Mouse (Mus musculus): ENCODE measurements around the gene Tmem45a. TPM values are rescaled to one million over a fixed set of nuclear protein-coding genes. Genes with fewer than 3 reads are reported as not detected.

The Tmem45a gene
- total and polyA plus RNA-seq, 2 experiments from 2014 or later = 8.8 to 10.7 TPM

- H3K4me2 ChIP-seq (ENCODE audit: low read depth, low read length) = no peak within 1 kb of the TSS
- no peak within 1 kb of the TSS for H3K9ac ChIP-seq (replicated peaks; ENCODE audit: low read depth, low read length)
- no peak within 1 kb of the TSS for H3K4me3 ChIP-seq (ENCODE audit: low read depth, low read length)
- TF ChIP-seq EP300 (IDR thresholded peaks at IDR 0.05; ENCODE audit: low read depth) (no peak), CTCF (IDR thresholded peaks at IDR 0.05; ENCODE audit: low read depth) (no peak)
- H3K27me3 ChIP-seq (ENCODE audit: control insufficient read depth, insufficient read depth, low read length) = no peaks in the 10 kb centered on the region
- H3K36me3 ChIP-seq (replicated peaks; ENCODE audit: control insufficient read depth, insufficient read depth, low read length) = no peaks in the 10 kb centered on the region
- DNase-seq (ENCODE audit: low spot score) (no peak), ATAC-seq (ENCODE audit: insufficient read depth, low read depth) (no peak)
- no peaks in the 10 kb centered on the region for H3K9me3 ChIP-seq (replicated peaks; ENCODE audit: control insufficient read depth, low read length)
- no peak within 1 kb of the TSS for H3K27ac ChIP-seq (ENCODE audit: low read depth)
- H3K4me1 ChIP-seq (ENCODE audit: control insufficient read depth, insufficient read depth) = no peaks in the 10 kb centered on the region
- whole genome bisulfite sequencing = 68% methylated on average over 8 of the region's 8 CpGs
Measured at GRCm38 (mm10) chr16:56795481-56796139, 90.4 kb downstream of the Tmem45a start, which contains the start of gene Adgrg7. Adgrg7 (minus strand) TSS chr16:56795855.

- Histone ChIP-seq H3K4me3 (ENCODE audit: low read depth, low read length) (no peak overlapping the region), H3K4me2 (ENCODE audit: low read depth, low read length) (no peak overlapping the region), H3K9ac (replicated peaks; ENCODE audit: low read depth, low read length) (no peak overlapping the region), H3K27me3 (ENCODE audit: control insufficient read depth, insufficient read depth, low read length) (no peaks in the 10 kb centered on the region), H3K27ac (ENCODE audit: low read depth) (no peak overlapping the region), H3K9me3 (replicated peaks; ENCODE audit: control insufficient read depth, low read length) (no peaks in the 10 kb centered on the region), H3K4me1 (ENCODE audit: control insufficient read depth, insufficient read depth) (no peaks in the 10 kb centered on the region), H3K36me3 (replicated peaks; ENCODE audit: control insufficient read depth, insufficient read depth, low read length) (no peaks in the 10 kb centered on the region)
- 80% methylated on average over 7 of the region's 7 CpGs for WGBS
- ATAC-seq (ENCODE audit: insufficient read depth, low read depth) (no peak), DNase-seq (ENCODE audit: low spot score) (no peak)
- no peak for TF ChIP-seq CTCF (IDR thresholded peaks at IDR 0.05; ENCODE audit: low read depth)
- TF ChIP-seq EP300 (IDR thresholded peaks at IDR 0.05; ENCODE audit: low read depth) = no peak
Measured at GRCm38 (mm10) chr16:56794383-56795144, 91.4 kb downstream of the Tmem45a start.

GRCm38 (mm10) chr16:56793778-56794177 is 92.2 kb downstream of the Tmem45a start:
- 71% methylated on average over 1 of the region's 1 CpGs for WGBS
- Histone ChIP-seq H3K9ac (replicated peaks; ENCODE audit: low read depth, low read length) (no peak overlapping the region), H3K4me2 (ENCODE audit: low read depth, low read length) (no peak overlapping the region), H3K9me3 (replicated peaks; ENCODE audit: control insufficient read depth, low read length) (no peaks in the 10 kb centered on the region), H3K27me3 (ENCODE audit: control insufficient read depth, insufficient read depth, low read length) (no peaks in the 10 kb centered on the region), H3K4me3 (ENCODE audit: low read depth, low read length) (no peak overlapping the region), H3K36me3 (replicated peaks; ENCODE audit: control insufficient read depth, insufficient read depth, low read length) (no peaks in the 10 kb centered on the region), H3K27ac (ENCODE audit: low read depth) (no peak overlapping the region), H3K4me1 (ENCODE audit: control insufficient read depth, insufficient read depth) (no peaks in the 10 kb centered on the region)
- no peak for ATAC-seq (ENCODE audit: insufficient read depth, low read depth)
- no peak for TF ChIP-seq EP300 (IDR thresholded peaks at IDR 0.05; ENCODE audit: low read depth)
- no peak for TF ChIP-seq CTCF (IDR thresholded peaks at IDR 0.05; ENCODE audit: low read depth)
- no peak for DNase-seq (ENCODE audit: low spot score)

GRCm38 (mm10) chr16:56785943-56786342 is 100.0 kb downstream of the Tmem45a start:
- no peak overlapping the region for H3K4me3 ChIP-seq (ENCODE audit: low read depth, low read length)
- 69% methylated on average over 2 of the region's 2 CpGs for WGBS
- no peaks in the 10 kb centered on the region for H3K9me3 ChIP-seq (replicated peaks; ENCODE audit: control insufficient read depth, low read length)

GRCm38 (mm10) chr16:56771163-56772105 is 114.5 kb downstream of the Tmem45a start:
- TF ChIP-seq EP300 (IDR thresholded peaks at IDR 0.05; ENCODE audit: low read depth) (no peak), CTCF (IDR thresholded peaks at IDR 0.05; ENCODE audit: low read depth) (peak; percentile 77)
- WGBS = 44% methylated on average over 10 of the region's 10 CpGs
- no peak overlapping the region for H3K4me3 ChIP-seq (ENCODE audit: low read depth, low read length)
- no peaks in the 10 kb centered on the region for H3K36me3 ChIP-seq (replicated peaks; ENCODE audit: control insufficient read depth, insufficient read depth, low read length)
- ATAC-seq (ENCODE audit: insufficient read depth, low read depth) (no peak), DNase-seq (ENCODE audit: low spot score) (peak; percentile 58)
- H3K27ac ChIP-seq (ENCODE audit: low read depth) = no peak overlapping the region
- no peak overlapping the region for H3K4me2 ChIP-seq (ENCODE audit: low read depth, low read length)
- no peaks in the 10 kb centered on the region for H3K4me1 ChIP-seq (ENCODE audit: control insufficient read depth, insufficient read depth)
- no peaks in the 10 kb centered on the region for H3K27me3 ChIP-seq (ENCODE audit: control insufficient read depth, insufficient read depth, low read length)
- no peak overlapping the region for H3K9ac ChIP-seq (replicated peaks; ENCODE audit: low read depth, low read length)
- no peaks in the 10 kb centered on the region for H3K9me3 ChIP-seq (replicated peaks; ENCODE audit: control insufficient read depth, low read length)

More at GRCm38 (mm10) chr16:56785943-56786342, 100.0 kb downstream of the Tmem45a start:
- TF ChIP-seq CTCF (IDR thresholded peaks at IDR 0.05; ENCODE audit: low read depth) (no peak), EP300 (IDR thresholded peaks at IDR 0.05; ENCODE audit: low read depth) (no peak)
- no peak overlapping the region for H3K27ac ChIP-seq (ENCODE audit: low read depth)
- no peak for DNase-seq (ENCODE audit: low spot score)
- H3K36me3 ChIP-seq (replicated peaks; ENCODE audit: control insufficient read depth, insufficient read depth, low read length) = no peaks in the 10 kb centered on the region
- no peak for ATAC-seq (ENCODE audit: insufficient read depth, low read depth)
- H3K4me1 ChIP-seq (ENCODE audit: control insufficient read depth, insufficient read depth) = no peaks in the 10 kb centered on the region
- H3K4me2 ChIP-seq (ENCODE audit: low read depth, low read length) = no peak overlapping the region
- no peak overlapping the region for H3K9ac ChIP-seq (replicated peaks; ENCODE audit: low read depth, low read length)
- H3K27me3 ChIP-seq (ENCODE audit: control insufficient read depth, insufficient read depth, low read length) = no peaks in the 10 kb centered on the region

Other genes starting within 250 kb of the Tmem45a start
- gene Tfg, start 168.7 kb downstream of the Tmem45a start, total RNA-seq (2014; rRNA removed; ENCODE audit: low replicate concordance) = 64.1 and 65.2 TPM in 2 replicates
- 98.2 and 101 TPM in 2 replicates for gene Tfg, start 168.7 kb downstream of the Tmem45a start, polyA plus RNA-seq (2015; fragmentation: Nextera tagmentation; extraction: Ambion mirVana)
- gene Adgrg7, start 90.3 kb downstream of the Tmem45a start, total RNA-seq (2014; rRNA removed; ENCODE audit: low replicate concordance) = not detected in 2 replicates
- not detected in 2 replicates for gene Adgrg7, start 90.3 kb downstream of the Tmem45a start, polyA plus RNA-seq (2015; fragmentation: Nextera tagmentation; extraction: Ambion mirVana)
- not detected in 2 replicates for gene Lnp1, start 41.9 kb upstream of the Tmem45a start, total RNA-seq (2014; rRNA removed; ENCODE audit: low replicate concordance)
- 0.25 TPM in 1 of 2 replicates, not detected in the other for gene Lnp1, start 41.9 kb upstream of the Tmem45a start, polyA plus RNA-seq (2015; fragmentation: Nextera tagmentation; extraction: Ambion mirVana)
- not detected in 2 replicates for gene Tmem45a2, start 185.2 kb upstream of the Tmem45a start, total RNA-seq (2014; rRNA removed; ENCODE audit: low replicate concordance)
- 0.29 and 0.30 TPM in 2 replicates for gene Tmem45a2, start 185.2 kb upstream of the Tmem45a start, polyA plus RNA-seq (2015; fragmentation: Nextera tagmentation; extraction: Ambion mirVana)
- gene Tomm70a, start 235.5 kb upstream of the Tmem45a start, total RNA-seq (2014; rRNA removed; ENCODE audit: low replicate concordance) = 53.5 and 56.8 TPM in 2 replicates
- gene Tomm70a, start 235.5 kb upstream of the Tmem45a start, polyA plus RNA-seq (2015; fragmentation: Nextera tagmentation; extraction: Ambion mirVana) = 29.7 and 35.7 TPM in 2 replicates

All from heart, postnatal 0 days (tissue).